Mouse (Mus musculus) B cell, adult (primary cell): ENCODE measurements around the gene Fgf11. TPM values are rescaled to one million over a fixed set of nuclear protein-coding genes. Genes with fewer than 3 reads are reported as not detected.

Source experiments
- total RNA-seq: library from RNA; stranded (reverse); gene quantifications from 4 replicates; pipeline ENCODE4 v1.2.4, GENCODE M21; 2023; ENCODE audit not compliant: inconsistent age

Gene Fgf11
- total RNA-seq = 0.16 to 0.27 TPM in 2 of 4 replicates, not detected in the others

DNA sequence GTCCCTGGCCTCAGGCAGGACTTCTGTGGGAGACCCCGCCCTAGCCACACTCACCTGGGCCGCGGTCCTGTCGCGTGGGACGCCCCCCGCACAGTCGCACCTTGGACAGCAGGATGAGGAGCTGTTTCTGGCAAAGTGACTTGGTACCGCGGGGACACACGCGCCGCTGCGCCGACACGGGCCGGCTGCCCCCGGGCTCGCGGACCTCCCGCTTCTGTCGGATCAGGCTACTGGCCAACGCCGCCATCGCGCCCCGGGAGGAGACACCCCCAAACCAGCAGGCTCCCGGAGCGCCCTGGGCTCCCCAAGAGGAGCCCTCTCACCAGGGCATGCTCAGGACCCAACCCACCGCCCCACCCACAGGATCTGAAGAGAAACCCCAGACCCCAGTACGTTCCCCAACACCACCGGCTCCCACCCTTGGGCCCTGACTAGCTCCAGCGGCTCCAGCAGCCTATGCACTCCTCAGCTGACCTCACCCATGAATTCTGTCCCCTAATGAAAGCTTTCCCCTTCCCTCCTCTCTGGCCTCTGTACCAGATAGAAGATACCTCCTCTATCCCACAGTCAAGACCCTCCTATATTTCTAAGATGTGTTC is at the start of gene Fgf11:
Gene Fgf11, minus strand, starts transcription at position 479 of the 599 bp plus-strand sequence.

DNA sequence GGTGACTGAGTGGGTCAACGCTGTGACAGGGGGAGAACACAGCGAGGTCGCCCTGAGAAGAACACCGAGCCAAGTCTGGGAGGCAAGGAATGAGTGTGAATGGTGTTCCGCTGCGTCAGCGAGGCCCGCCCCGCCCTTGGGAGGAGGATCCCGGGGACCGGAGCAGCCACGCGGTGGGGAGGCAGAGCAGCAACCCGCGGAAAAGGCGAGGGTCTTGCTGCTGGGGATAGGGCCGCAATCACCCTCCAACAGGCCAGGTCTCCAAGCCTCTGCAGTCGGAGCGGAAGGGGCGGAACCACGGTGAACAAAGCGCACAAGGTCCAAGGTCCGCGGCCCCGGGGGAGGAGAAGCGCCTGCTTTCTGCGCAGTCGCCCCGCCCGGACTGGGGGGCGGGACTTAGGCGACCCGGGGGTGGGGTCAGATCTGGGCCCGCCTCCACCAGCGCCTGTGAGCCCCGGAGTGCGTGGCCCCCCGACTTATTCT is 44.6 kb upstream of the Fgf11 start, which contains the start of gene Plscr3:
Gene Plscr3, plus strand, starts transcription at position 179 of the 483 bp plus-strand sequence.

DNA sequence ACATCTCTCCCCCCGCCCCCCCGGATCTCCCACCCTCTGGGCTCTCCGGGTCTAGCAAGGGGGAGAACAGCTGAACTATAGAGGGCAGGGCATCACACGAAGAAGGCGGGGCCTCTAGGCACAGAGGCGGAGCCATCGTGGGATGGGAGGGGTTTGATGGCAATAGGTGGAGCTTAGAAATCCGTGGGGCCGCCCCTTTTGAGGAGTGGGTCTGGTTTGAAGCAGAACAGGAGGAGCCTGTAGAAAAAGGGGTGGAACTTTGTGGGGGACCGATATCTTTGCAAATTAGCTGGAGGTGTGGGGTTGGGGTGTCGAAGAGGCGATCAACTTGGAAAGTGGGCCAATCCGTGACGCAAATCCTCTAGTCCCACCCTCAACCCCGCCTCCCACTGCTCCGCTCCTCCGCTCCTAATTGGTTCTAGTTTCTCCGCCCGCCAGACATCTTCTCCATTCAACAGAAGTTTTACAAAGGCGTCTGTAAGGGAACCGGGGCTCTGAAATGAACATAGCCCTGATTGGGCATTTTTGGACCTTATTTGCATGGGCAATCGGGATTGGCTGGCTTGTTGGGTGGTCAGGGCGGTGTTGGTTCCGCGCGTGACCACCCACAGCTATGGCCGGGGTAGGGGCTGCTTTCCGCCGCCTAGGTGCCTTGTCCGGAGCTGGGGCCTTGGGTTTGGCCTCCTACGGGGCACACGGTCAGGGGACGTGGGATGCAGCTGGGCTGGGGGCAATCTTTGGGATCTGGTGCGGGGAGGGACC is 36.5 kb upstream of the Fgf11 start, which contains the start of gene Tmem256:
Gene Tmem256, plus strand, starts transcription at position 563 of the 762 bp plus-strand sequence.

DNA sequence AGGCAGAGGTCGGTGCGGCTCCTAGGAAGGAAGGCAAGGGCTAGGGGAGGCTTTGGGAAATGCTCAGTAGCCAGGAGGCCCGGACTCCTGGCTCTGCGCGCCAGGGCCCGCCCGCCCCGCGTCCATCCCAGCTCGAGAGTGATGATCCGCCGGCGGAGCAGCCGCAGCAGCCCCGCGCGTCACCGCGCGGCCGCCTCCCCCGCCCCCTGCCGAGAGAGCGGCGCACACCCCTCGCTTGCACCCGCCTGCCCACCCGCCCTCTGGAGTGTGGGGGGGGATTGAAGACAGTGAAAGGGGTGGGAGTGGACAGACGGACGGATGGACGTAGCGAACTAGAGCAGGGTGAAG is 35.9 kb upstream of the Fgf11 start, which contains the start of gene Nlgn2:
Gene Nlgn2, minus strand, starts transcription at position 181 of the 348 bp plus-strand sequence.

DNA sequence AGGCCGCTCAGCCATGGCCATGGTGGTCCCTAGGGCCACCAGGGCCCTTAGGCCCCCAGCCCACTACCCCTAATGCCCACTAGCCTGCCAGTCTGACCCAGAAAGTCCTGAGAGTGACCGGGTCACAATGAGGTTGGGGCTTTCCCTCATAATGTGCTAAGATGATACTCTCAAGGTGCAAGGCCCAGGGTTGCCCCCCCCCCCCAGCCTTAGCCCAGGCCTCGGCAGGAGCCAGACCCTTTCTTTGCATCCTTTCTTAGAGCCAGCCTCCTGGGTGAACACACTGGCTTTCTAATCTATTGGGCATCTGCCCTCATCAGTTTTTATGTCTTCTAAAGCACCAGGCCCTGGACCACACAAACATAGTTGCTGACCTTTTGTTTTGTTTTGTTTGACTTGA is 20.4 kb upstream of the Fgf11 start, which contains the start of gene Spem1:
Gene Spem1, minus strand, starts transcription at position 101 of the 400 bp plus-strand sequence.

DNA sequence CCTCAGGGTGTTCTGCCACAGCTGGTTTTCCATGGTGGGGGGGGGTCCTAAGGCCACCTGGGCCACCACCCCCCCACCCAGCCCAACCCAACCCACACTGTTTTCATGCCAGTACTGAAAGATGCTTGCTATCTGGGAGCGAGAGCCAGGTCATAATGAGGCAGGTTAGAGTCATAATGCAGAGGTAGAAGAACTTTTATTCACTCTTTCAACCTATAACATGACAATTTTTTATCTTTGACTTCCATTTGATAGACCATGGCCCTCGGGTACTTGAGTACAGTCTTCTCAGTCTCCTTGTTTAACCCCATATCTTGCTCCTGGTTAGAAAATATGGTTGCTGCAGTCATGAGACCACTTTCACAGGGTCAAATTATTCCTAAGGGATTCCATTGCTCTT is 16.7 kb upstream of the Fgf11 start, which contains the start of gene Spem2:
Gene Spem2, minus strand, starts transcription at position 101 of the 400 bp plus-strand sequence.

DNA sequence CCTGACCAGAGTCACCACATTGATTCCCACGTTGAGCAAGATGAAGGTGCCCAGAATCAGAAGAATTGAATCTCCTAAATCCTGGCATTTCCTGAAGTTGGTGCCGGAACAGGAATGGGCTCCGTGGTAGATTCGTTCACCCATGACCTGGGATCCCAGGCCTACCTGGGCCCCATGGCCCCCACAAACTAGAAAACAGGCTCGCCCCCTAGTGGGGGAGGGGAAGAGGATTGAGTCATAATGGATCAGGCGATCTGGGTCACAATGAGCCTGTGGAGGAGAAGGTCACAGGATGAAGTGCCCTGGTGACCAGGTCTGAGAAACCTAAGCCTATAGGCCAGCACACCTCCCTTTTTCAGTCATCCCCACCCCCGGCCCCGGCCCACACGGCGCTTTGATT is 13.5 kb upstream of the Fgf11 start, which contains the start of gene Gm39566:
Gene Gm39566, minus strand, starts transcription at position 144 of the 400 bp plus-strand sequence.

DNA sequence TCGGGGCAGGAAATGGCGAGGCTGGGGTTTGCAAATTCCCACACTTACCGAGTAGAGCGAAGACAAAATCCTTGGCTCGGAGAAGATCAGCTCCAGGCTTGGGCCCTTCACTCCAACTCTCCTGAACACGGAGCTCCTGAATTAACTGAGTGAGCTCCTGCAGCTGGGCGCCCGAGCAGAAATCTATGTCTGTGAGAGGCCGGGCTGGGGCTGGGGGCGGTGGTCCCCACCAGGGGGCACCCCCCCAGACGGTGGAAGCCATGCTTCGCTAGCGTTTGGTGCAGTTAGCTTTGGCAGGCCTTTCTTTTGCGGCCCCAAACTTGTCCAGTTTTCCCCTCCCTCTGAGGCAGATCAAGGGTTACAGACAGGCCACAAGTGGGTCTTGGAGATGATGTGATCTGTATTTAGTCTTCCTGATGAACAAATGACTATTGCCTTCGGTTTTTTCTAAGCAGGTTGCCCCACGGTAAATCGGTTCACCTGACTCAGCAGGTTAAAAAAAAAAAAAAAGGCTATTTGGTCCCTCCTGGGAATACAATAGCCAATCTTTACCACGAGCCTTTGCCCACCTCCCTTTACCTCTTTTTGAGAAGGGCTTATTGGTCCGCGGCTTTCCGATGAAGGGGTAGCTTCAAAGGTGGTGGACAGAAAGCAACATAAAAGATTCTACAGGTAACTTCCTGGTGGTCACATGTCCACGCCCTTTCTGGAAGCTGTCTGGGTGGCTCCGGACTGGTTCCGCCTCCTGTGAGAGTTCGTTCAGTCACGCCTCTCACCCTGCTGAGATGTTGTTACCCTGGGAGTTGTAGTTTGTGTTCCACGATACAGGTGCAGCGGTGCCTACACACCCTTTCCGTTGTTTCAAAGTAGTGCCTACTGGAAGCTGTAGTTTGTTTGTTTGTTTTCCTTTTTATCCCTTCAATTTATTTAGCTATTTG is 3.6 kb upstream of the Fgf11 start, which contains the start of gene Tmem102:
Gene Tmem102, minus strand, starts transcription at position 653 of the 938 bp plus-strand sequence.

DNA sequence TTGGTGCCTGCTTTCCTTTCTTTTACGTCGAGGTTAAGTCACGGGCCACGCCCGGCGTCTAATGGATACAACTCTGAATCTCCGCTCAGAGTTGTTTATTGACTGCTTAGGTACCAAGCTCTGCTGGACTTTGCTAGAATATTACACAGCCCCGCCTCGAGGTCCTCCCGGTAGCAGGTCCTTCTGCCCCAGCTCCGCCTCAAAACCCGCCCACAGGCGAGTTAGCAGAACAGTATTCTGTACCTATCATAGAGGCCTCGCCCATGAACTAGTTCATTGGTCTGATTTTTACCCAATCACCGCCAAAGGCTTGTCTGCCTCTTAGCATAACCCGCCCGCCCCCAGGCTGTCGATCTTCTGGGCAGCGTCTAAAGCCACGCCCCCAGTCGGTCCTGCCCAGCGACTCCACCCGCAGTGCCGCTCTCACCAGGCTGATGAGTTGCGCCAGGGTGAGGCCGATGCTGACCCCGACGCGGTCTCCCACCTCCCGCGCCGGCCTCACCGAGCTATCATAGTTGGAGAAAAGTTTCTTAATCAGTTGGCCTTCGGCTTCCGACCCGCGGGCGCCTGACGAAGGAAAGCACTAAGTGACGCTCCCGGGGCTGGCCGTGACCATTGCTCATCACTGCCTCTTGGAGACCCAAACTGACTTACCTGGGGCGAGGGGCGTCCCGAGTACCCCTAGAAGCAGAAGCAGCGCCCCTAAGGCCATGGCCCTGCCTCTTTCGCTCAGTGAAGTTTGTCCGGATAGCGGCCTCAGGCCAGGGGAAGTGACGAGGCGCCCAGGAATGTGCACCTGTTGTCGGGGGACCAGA is 6.3 kb downstream of the Fgf11 start, which contains the start of gene Chrnb1:
Gene Chrnb1, minus strand, starts transcription at position 776 of the 815 bp plus-strand sequence.

DNA sequence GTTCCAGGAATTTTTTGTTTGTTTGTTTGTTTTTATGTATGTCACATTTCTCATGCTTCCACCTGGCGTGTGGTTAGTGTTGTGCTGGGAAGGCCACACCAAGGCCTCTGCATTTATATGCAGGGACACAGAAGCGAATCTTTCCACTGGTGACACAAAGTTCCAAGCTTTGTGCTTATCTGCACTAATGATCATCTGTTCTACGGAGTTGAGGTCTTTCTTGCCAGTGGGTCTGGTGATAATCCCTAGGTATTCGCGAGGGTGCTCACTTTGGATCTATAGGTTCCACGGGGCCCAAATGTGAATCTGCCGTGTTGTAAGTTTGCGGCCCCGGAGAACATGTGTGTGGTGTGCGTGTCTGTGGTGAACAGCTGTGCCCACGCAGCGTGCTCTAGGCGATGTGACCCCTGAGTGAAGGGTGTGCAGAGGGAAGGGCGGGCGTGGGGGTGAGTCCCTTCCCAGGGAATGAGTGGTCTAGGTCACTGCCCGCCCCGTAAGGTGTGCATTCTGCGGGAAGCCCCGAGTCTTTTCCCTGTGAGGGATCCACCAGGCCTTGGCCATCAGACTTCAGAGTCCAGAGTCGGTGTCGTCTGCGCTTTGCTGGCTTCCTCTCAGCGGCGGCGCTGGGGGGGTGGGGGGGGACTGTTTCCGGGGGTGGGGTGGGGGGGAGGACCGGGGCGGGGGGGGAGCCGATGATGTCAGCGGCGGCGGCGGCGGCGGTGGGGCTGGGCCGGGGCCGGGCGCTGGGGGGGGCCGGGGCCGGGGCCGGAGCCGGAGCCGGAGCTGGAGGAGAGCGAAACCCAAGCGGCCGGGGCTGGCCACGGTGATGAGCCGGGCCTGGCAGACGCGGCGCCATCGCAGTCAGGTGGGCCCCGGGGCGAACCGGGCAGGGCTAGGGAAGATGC is 36.2 kb downstream of the Fgf11 start, which contains the start of gene Zbtb4:
Gene Zbtb4, plus strand, starts transcription at position 692 of the 905 bp plus-strand sequence.

DNA sequence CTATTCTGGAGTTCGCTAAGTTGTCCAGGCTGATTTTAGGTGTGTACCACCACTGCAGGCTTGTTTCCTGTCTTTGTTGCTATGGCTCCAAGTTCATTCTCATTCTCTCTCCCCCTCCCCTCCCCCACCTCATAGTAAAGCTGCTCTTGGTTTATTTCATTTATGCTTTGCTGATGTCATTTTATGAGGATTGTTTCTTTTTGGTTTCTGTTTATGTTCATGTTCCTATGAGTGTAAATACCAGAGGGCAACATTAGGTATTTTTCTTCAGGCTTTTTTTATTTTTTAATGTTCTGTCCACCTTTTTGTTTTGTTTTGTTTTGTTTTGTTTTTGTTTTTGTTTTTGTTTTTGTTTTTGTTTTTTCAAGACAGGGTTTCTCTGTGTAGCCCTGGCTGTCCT is 39.8 kb downstream of the Fgf11 start, which contains the start of gene Slc35g3:
Gene Slc35g3, minus strand, starts transcription at position 101 of the 400 bp plus-strand sequence.

DNA sequence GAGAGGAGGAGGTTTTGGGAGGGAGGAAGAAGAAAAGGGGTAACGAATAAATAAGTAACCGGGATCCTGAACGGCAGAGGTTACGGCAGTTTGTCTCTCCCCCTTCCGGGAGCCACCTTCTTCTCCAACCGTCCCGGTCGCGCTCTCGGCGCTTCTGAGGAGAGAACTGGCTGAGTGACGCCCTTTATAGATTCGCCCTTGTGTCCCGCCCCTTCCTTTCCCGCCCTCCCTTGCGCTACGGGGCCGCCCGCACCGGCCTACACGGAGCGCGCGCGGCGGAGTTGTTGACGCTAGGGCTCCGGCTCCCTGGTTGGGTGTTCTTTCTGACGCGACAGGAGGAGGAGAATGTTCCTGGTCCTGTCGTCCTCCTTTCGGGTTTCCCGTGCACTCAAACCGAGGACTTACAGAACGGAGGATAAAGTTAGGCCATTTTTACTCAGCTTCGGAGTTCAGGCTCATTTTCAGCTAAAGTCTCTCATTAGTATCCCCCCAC is 43.1 kb downstream of the Fgf11 start, which contains the start of gene Polr2a:
Gene Polr2a, minus strand, starts transcription at position 160 of the 493 bp plus-strand sequence.

Other genes starting within 250 kb of the Fgf11 start
- 0.36 to 0.93 TPM (median 0.45 TPM) in 4 replicates for gene Efnb3, start 241.7 kb downstream of the Fgf11 start, total RNA-seq
- 11.6 to 16.8 TPM (median 11.9 TPM) in 4 replicates for gene Wrap53, start 221.6 kb downstream of the Fgf11 start, total RNA-seq
- 130 to 136 TPM (median 131 TPM) in 4 replicates for gene Trp53, start 221.5 kb downstream of the Fgf11 start, total RNA-seq
- 0.33 TPM in 1 of 4 replicates, not detected in the others for gene Atp1b2, start 195.9 kb downstream of the Fgf11 start, total RNA-seq
- not detected in 4 replicates for gene Shbg, start 184.0 kb downstream of the Fgf11 start, total RNA-seq
- gene Sat2, start 179.8 kb downstream of the Fgf11 start, total RNA-seq = not detected in 4 replicates
- gene Fxr2, start 168.9 kb downstream of the Fgf11 start, total RNA-seq = 76.8 to 83.1 TPM (median 77.8 TPM) in 4 replicates
- gene Sox15, start 146.5 kb downstream of the Fgf11 start, total RNA-seq = 0.84 TPM in 1 of 4 replicates, not detected in the others
- 58.0 to 71.6 TPM (median 63.0 TPM) in 4 replicates for gene Mpdu1, start 139.2 kb downstream of the Fgf11 start, total RNA-seq
- gene Cd68, start 135.7 kb downstream of the Fgf11 start, total RNA-seq = 11.8 to 14.7 TPM (median 12.5 TPM) in 4 replicates
- 670 to 697 TPM (median 692 TPM) in 4 replicates for gene Eif4a1, start 129.4 kb downstream of the Fgf11 start, total RNA-seq
- gene Senp3, start 119.8 kb downstream of the Fgf11 start, total RNA-seq = 108 to 153 TPM (median 136 TPM) in 4 replicates
- 0.32 TPM in 1 of 4 replicates, not detected in the others for gene Tnfsf13, start 116.1 kb downstream of the Fgf11 start, total RNA-seq
- gene Tnfsf12, start 106.0 kb downstream of the Fgf11 start, total RNA-seq = 0.51 TPM in 1 of 4 replicates, not detected in the others
- gene Tnfsfm13, start 105.8 kb downstream of the Fgf11 start, total RNA-seq = 0.45 to 0.78 TPM in 2 of 4 replicates, not detected in the others
- gene Polr2a, start 43.2 kb downstream of the Fgf11 start, total RNA-seq = 231 to 244 TPM (median 242 TPM) in 4 replicates
- not detected in 4 replicates for gene Slc35g3, start 39.9 kb downstream of the Fgf11 start, total RNA-seq
- gene Zbtb4, start 35.9 kb downstream of the Fgf11 start, total RNA-seq = 52.3 to 57.6 TPM (median 54.5 TPM) in 4 replicates
- gene Chrnb1, start 5.9 kb downstream of the Fgf11 start, total RNA-seq = 8.3 to 11.3 TPM (median 10.1 TPM) in 4 replicates
- not detected in 4 replicates for gene Tmem102, start 3.8 kb upstream of the Fgf11 start, total RNA-seq
- not detected in 4 replicates for gene Gm39566, start 13.4 kb upstream of the Fgf11 start, total RNA-seq
- gene Spem2, start 16.6 kb upstream of the Fgf11 start, total RNA-seq = not detected in 4 replicates
- not detected in 4 replicates for gene Spem1, start 20.3 kb upstream of the Fgf11 start, total RNA-seq
- 0.24 to 1.3 TPM (median 0.59 TPM) in 4 replicates for gene Nlgn2, start 35.9 kb upstream of the Fgf11 start, total RNA-seq
- 30.9 to 38.6 TPM (median 37.0 TPM) in 4 replicates for gene Tmem256, start 36.7 kb upstream of the Fgf11 start, total RNA-seq
- gene Plscr3, start 44.5 kb upstream of the Fgf11 start, total RNA-seq = 9.8 to 13.0 TPM (median 11.5 TPM) in 4 replicates
- not detected in 4 replicates for gene Tnk1, start 56.9 kb upstream of the Fgf11 start, total RNA-seq
- not detected in 4 replicates for gene Tmem95, start 76.2 kb upstream of the Fgf11 start, total RNA-seq
- 1.8 to 2.3 TPM (median 2.0 TPM) in 4 replicates for gene Kctd11, start 79.5 kb upstream of the Fgf11 start, total RNA-seq
- 477 to 556 TPM (median 497 TPM) in 4 replicates for gene Acap1, start 93.7 kb upstream of the Fgf11 start, total RNA-seq
- gene 2810408A11Rik, start 99.1 kb upstream of the Fgf11 start, total RNA-seq = 2.1 to 2.7 TPM (median 2.3 TPM) in 4 replicates
- gene Neurl4, start 99.2 kb upstream of the Fgf11 start, total RNA-seq = 55.7 to 74.4 TPM (median 62.8 TPM) in 4 replicates
- gene Gps2, start 112.0 kb upstream of the Fgf11 start, total RNA-seq = 138 to 159 TPM (median 142 TPM) in 4 replicates
- 362 to 387 TPM (median 377 TPM) in 4 replicates for gene Eif5a, start 120.1 kb upstream of the Fgf11 start, total RNA-seq
- gene Ybx2, start 133.9 kb upstream of the Fgf11 start, total RNA-seq = not detected in 4 replicates
- not detected in 4 replicates for gene Slc2a4, start 146.3 kb upstream of the Fgf11 start, total RNA-seq
- not detected in 4 replicates for gene Cldn7, start 162.9 kb upstream of the Fgf11 start, total RNA-seq
- gene Ctdnep1, start 179.3 kb upstream of the Fgf11 start, total RNA-seq = 103 to 123 TPM (median 108 TPM) in 4 replicates
- gene Elp5, start 180.7 kb upstream of the Fgf11 start, total RNA-seq = 34.4 to 62.8 TPM (median 46.7 TPM) in 4 replicates
- 311 to 355 TPM (median 331 TPM) in 4 replicates for gene Gabarap, start 189.3 kb upstream of the Fgf11 start, total RNA-seq
- gene Phf23, start 193.9 kb upstream of the Fgf11 start, total RNA-seq = 52.7 to 62.9 TPM (median 56.6 TPM) in 4 replicates
- 48.4 to 53.5 TPM (median 51.0 TPM) in 4 replicates for gene Dvl2, start 198.7 kb upstream of the Fgf11 start, total RNA-seq
- gene Acadvl, start 213.6 kb upstream of the Fgf11 start, total RNA-seq = 53.0 to 60.7 TPM (median 59.3 TPM) in 4 replicates
- 3.5 to 5.4 TPM (median 4.2 TPM) in 4 replicates for gene Dlg4, start 215.1 kb upstream of the Fgf11 start, total RNA-seq